Mouse (Mus musculus) ES-CJ7 (cell line): ENCODE measurements around the gene Fryl.

Experiments used
- DNase-seq: peaks from one replicate; pipeline ENCODE4 v3.0.0; 2011; ENCODE audit warnings: low read depth, low spot score

Gene Fryl

GRCm38 (mm10) chr5:73194083-73194570 is 62.3 kb downstream of the Fryl start:
- no peak for DNase-seq

GRCm38 (mm10) chr5:73193627-73194026 is 62.8 kb downstream of the Fryl start:
- DNase-seq = no peak

- DNase-seq = no peak
Observed at GRCm38 (mm10) chr5:73192870-73193576, 63.4 kb downstream of the Fryl start.

- DNase-seq = no peak
Observed at GRCm38 (mm10) chr5:73191765-73192164, 64.7 kb downstream of the Fryl start.

- no peak for DNase-seq
Observed at GRCm38 (mm10) chr5:73190164-73190563, 66.3 kb downstream of the Fryl start.

GRCm38 (mm10) chr5:73189443-73190160 is 66.8 kb downstream of the Fryl start:
- DNase-seq = no peak

- no peak for DNase-seq
Observed at GRCm38 (mm10) chr5:73188576-73188975, 67.8 kb downstream of the Fryl start.

- no peak for DNase-seq
Observed at GRCm38 (mm10) chr5:73188164-73188563, 68.3 kb downstream of the Fryl start.

- no peak for DNase-seq
Observed at GRCm38 (mm10) chr5:73186912-73187311, 69.5 kb downstream of the Fryl start.

- no peak for DNase-seq
Observed at GRCm38 (mm10) chr5:73185424-73185823, 71.0 kb downstream of the Fryl start.

- no peak for DNase-seq
Observed at GRCm38 (mm10) chr5:73182701-73183447, 73.5 kb downstream of the Fryl start.

GRCm38 (mm10) chr5:73182191-73182590 is 74.2 kb downstream of the Fryl start:
- no peak for DNase-seq

- no peak for DNase-seq
Observed at GRCm38 (mm10) chr5:73176294-73176693, 80.1 kb downstream of the Fryl start.

- peak; percentile 35 for DNase-seq
Observed at GRCm38 (mm10) chr5:73175377-73176147, 80.9 kb downstream of the Fryl start.

- peak; percentile 83 for DNase-seq
Observed at GRCm38 (mm10) chr5:73171876-73172480, 84.4 kb downstream of the Fryl start.

GRCm38 (mm10) chr5:73171203-73171602 is 85.2 kb downstream of the Fryl start:
- DNase-seq = peak; percentile 71

- no peak for DNase-seq
Observed at GRCm38 (mm10) chr5:73168769-73169272, 87.6 kb downstream of the Fryl start.

- DNase-seq = no peak
Observed at GRCm38 (mm10) chr5:73167976-73168768, 88.2 kb downstream of the Fryl start.

GRCm38 (mm10) chr5:73163970-73164369 is 92.4 kb downstream of the Fryl start:
- DNase-seq = no peak

- DNase-seq = no peak
Observed at GRCm38 (mm10) chr5:73162492-73162891, 93.9 kb downstream of the Fryl start.
